Mouse (Mus musculus): Measurements from ENCODE around the gene Hist1h2ag. TPM values are rescaled to one million over a fixed set of nuclear protein-coding genes. Genes with fewer than 3 reads are reported as not detected.

The Hist1h2ag gene
- polyA plus RNA-seq, 1 experiment from 2014 or later, result 124 TPM

- peak overlapping the region; percentile 30 for H3K4me3 ChIP-seq
- no peak overlapping the region for H3K27ac ChIP-seq
- H3K9ac ChIP-seq, result no peak overlapping the region
- H3K9me3 ChIP-seq, result no peaks in the 10 kb centered on the region
- peaks cover 3% of the 10 kb centered on the region; the same call in 1 of the 2 replicates for H3K4me1 ChIP-seq
- under 1% methylated on average over 21 of the region's 21 CpGs for whole genome bisulfite sequencing
- no peaks in the 10 kb centered on the region for H3K36me3 ChIP-seq
- ATAC-seq (ENCODE audit: insufficient number of reproducible peaks, insufficient read depth, low FRiP score, low TSS enrichment), result no peak
- H3K4me2 ChIP-seq (replicated peaks), result peak overlapping the region; percentile 50
- H3K27me3 ChIP-seq, result peaks cover 55% of the 10 kb centered on the region
Observed at GRCm38 (mm10) chr13:21995331-21995914, 47.3 kb downstream of the Hist1h2ag start.

- Histone ChIP-seq H3K27ac (no peak overlapping the region), H3K27me3 (peaks cover 50% of the 10 kb centered on the region), H3K4me3 (peak overlapping the region; percentile 30), H3K36me3 (no peaks in the 10 kb centered on the region), H3K4me1 (peaks cover 3% of the 10 kb centered on the region; the same call in 1 of the 2 replicates), H3K9ac (no peak overlapping the region), H3K4me2 (replicated peaks) (peak overlapping the region; percentile 50), H3K9me3 (no peaks in the 10 kb centered on the region)
- no peak for ATAC-seq (ENCODE audit: insufficient number of reproducible peaks, insufficient read depth, low FRiP score, low TSS enrichment)
- 3% methylated on average over 8 of the region's 8 CpGs for WGBS
Observed at GRCm38 (mm10) chr13:21994896-21995295, 47.8 kb downstream of the Hist1h2ag start.

GRCm38 (mm10) chr13:21993957-21994738 is 48.6 kb downstream of the Hist1h2ag start:
- no peaks in the 10 kb centered on the region for H3K9me3 ChIP-seq
- H3K4me1 ChIP-seq, result peaks cover 3% of the 10 kb centered on the region; the same call in 1 of the 2 replicates
- no peak for ATAC-seq (ENCODE audit: insufficient number of reproducible peaks, insufficient read depth, low FRiP score, low TSS enrichment)
- H3K36me3 ChIP-seq, result no peaks in the 10 kb centered on the region
- no peak overlapping the region for H3K4me3 ChIP-seq
- under 1% methylated on average over 22 of the region's 22 CpGs for WGBS
- no peak overlapping the region for H3K9ac ChIP-seq
- H3K27me3 ChIP-seq, result peaks cover 43% of the 10 kb centered on the region
- no peak overlapping the region for H3K27ac ChIP-seq
- H3K4me2 ChIP-seq (replicated peaks), result no peak overlapping the region

- no peak for ATAC-seq (ENCODE audit: insufficient number of reproducible peaks, insufficient read depth, low FRiP score, low TSS enrichment)
- 79% methylated on average over 5 of the region's 5 CpGs for WGBS
Observed at GRCm38 (mm10) chr13:21992550-21992949, 50.2 kb downstream of the Hist1h2ag start.

More at GRCm38 (mm10) chr13:21992550-21992949, 50.2 kb downstream of the Hist1h2ag start:
- no peaks in the 10 kb centered on the region for H3K36me3 ChIP-seq
- peaks cover 3% of the 10 kb centered on the region; the same call in 1 of the 2 replicates for H3K4me1 ChIP-seq
- no peak overlapping the region for H3K9ac ChIP-seq
- no peak overlapping the region for H3K4me3 ChIP-seq
- no peak overlapping the region for H3K4me2 ChIP-seq (replicated peaks)
- H3K27me3 ChIP-seq, result peaks cover 27% of the 10 kb centered on the region
- no peak overlapping the region for H3K27ac ChIP-seq
- no peaks in the 10 kb centered on the region for H3K9me3 ChIP-seq

Small RNAs within 50 kb of the gene (microRNA-seq; reads per million reads assigned to microRNA genes)
- not detected for gene Gm26300
- gene Gm44390, result not detected
- not detected for gene Gm44486

Other genes with a start within 250 kb of the Hist1h2ag start
- gene Hist1h2bq, start 232.7 kb downstream of the Hist1h2ag start, polyA plus RNA-seq (2016; fragmentation: Nextera tagmentation; extraction: Ambion mirVana), result 35.6 and 40.3 TPM in 2 replicates
- not detected in 2 replicates for gene Hist1h2ao, start 232.5 kb downstream of the Hist1h2ag start, polyA plus RNA-seq (2016; fragmentation: Nextera tagmentation; extraction: Ambion mirVana)
- not detected in 2 replicates for gene Hist1h4m, start 231.2 kb downstream of the Hist1h2ag start, polyA plus RNA-seq (2016; fragmentation: Nextera tagmentation; extraction: Ambion mirVana)
- gene Hist1h4n, start 210.7 kb downstream of the Hist1h2ag start, polyA plus RNA-seq (2016; fragmentation: Nextera tagmentation; extraction: Ambion mirVana), result 18.0 and 19.5 TPM in 2 replicates
- gene Hist1h2ap, start 209.4 kb downstream of the Hist1h2ag start, polyA plus RNA-seq (2016; fragmentation: Nextera tagmentation; extraction: Ambion mirVana), result 4,825 and 4,891 TPM in 2 replicates
- 34.0 and 43.6 TPM in 2 replicates for gene Hist1h2br, start 209.2 kb downstream of the Hist1h2ag start, polyA plus RNA-seq (2016; fragmentation: Nextera tagmentation; extraction: Ambion mirVana)
- gene Zfp184, start 97.8 kb downstream of the Hist1h2ag start, polyA plus RNA-seq (2016; fragmentation: Nextera tagmentation; extraction: Ambion mirVana), result 21.7 and 23.6 TPM in 2 replicates
- 0.33 TPM in 1 of 2 replicates, not detected in the other for gene Pom121l2, start 61.8 kb downstream of the Hist1h2ag start, polyA plus RNA-seq (2016; fragmentation: Nextera tagmentation; extraction: Ambion mirVana)
- gene Prss16, start 33.2 kb downstream of the Hist1h2ag start, polyA plus RNA-seq (2016; fragmentation: Nextera tagmentation; extraction: Ambion mirVana), result 0.69 and 0.95 TPM in 2 replicates
- gene Hist1h2ah, start 7.4 kb downstream of the Hist1h2ag start, polyA plus RNA-seq (2016; fragmentation: Nextera tagmentation; extraction: Ambion mirVana), result 8.0 and 8.3 TPM in 2 replicates
- gene Hist1h2bk, start 7.1 kb downstream of the Hist1h2ag start, polyA plus RNA-seq (2016; fragmentation: Nextera tagmentation; extraction: Ambion mirVana), result 19.4 and 20.1 TPM in 2 replicates
- gene Hist1h4i, start 1.6 kb downstream of the Hist1h2ag start, polyA plus RNA-seq (2016; fragmentation: Nextera tagmentation; extraction: Ambion mirVana), result 26.8 and 29.2 TPM in 2 replicates
- 15.2 and 17.7 TPM in 2 replicates for gene Hist1h2bj, start 270 bp upstream of the Hist1h2ag start, polyA plus RNA-seq (2016; fragmentation: Nextera tagmentation; extraction: Ambion mirVana)
- not detected in 2 replicates for gene Vmn1r188, start 41.5 kb upstream of the Hist1h2ag start, polyA plus RNA-seq (2016; fragmentation: Nextera tagmentation; extraction: Ambion mirVana)
- gene Vmn1r189, start 62.9 kb upstream of the Hist1h2ag start, polyA plus RNA-seq (2016; fragmentation: Nextera tagmentation; extraction: Ambion mirVana), result not detected in 2 replicates
- gene Vmn1r191, start 141.0 kb upstream of the Hist1h2ag start, polyA plus RNA-seq (2016; fragmentation: Nextera tagmentation; extraction: Ambion mirVana), result not detected in 2 replicates
- gene Vmn1r192, start 148.2 kb upstream of the Hist1h2ag start, polyA plus RNA-seq (2016; fragmentation: Nextera tagmentation; extraction: Ambion mirVana), result not detected in 2 replicates
- gene Vmn1r193, start 180.2 kb upstream of the Hist1h2ag start, polyA plus RNA-seq (2016; fragmentation: Nextera tagmentation; extraction: Ambion mirVana), result not detected in 2 replicates
- not detected in 2 replicates for gene Vmn1r194, start 201.3 kb upstream of the Hist1h2ag start, polyA plus RNA-seq (2016; fragmentation: Nextera tagmentation; extraction: Ambion mirVana)
- gene Vmn1r195, start 227.6 kb upstream of the Hist1h2ag start, polyA plus RNA-seq (2016; fragmentation: Nextera tagmentation; extraction: Ambion mirVana), result not detected in 2 replicates
- not detected in 2 replicates for gene Vmn1r196, start 247.0 kb upstream of the Hist1h2ag start, polyA plus RNA-seq (2016; fragmentation: Nextera tagmentation; extraction: Ambion mirVana)

Measured in embryonic facial prominence, embryonic 12.5 days (tissue).